Mouse (Mus musculus): ENCODE data around the gene Plaa.

DNA sequence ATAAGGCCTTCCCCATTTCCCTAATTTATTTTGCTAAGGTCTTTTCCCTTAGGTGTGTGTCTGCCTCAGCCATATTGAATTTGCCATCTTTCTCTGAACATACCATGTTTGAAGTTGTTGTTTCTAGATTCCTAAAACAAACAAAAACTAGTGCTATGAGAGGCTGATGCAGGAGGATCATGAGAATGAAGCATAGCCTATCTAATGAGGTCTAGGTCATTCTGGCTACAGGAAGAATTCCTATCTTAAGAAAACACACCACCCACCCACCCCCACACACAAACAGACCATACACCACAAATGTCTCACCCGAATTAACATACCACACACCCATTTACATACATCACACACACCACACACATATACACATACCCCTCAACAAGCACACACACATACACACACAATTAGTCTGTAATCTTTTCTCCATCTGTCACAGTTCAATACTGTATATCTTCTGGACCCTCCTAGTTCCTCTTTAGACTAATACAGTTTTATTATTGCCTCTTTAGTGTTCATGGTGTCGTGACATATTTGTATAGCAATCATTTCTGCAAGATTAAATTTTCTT lies 1.5 kb upstream of the Plaa start:
- TF ChIP-seq MAFK (IDR thresholded peaks at IDR 0.05; ENCODE audit: insufficient read depth, low read depth, low read length) (no peak), ZNF384 (IDR thresholded peaks at IDR 0.05; ENCODE audit: low read depth, low read length) (no peak), ZC3H11A (IDR thresholded peaks at IDR 0.05; ENCODE audit: borderline replicate concordance, low read depth, low read length) (no peak), CHD2 (IDR thresholded peaks at IDR 0.05; ENCODE audit: low read depth, low read length) (no peak)
